Mouse (Mus musculus) cerebellum, adult 18-20 months (tissue): ENCODE results near the gene Stox2.
"Not testable (repeated sequence)": the region's sequence is repeated elsewhere in the genome, so short reads cannot be mapped to it uniquely, and the experiment has no call there.

Experiments used
- DNase-seq, 2 experiments: peaks; one replicate each; pipeline ENCODE4 v3.0.0; 2021

Stox2 gene

GRCm38 (mm10) chr8:47446312-47447046 is at the start of gene Stox2:
TSS of gene Stox2 (minus strand) at chr8:47446362.
- no peak for DNase-seq

GRCm38 (mm10) chr8:47495428-47495827 is 49.3 kb upstream of the Stox2 start:
- DNase-seq = no peak

GRCm38 (mm10) chr8:47494602-47495153 is 48.5 kb upstream of the Stox2 start:
- no peak for DNase-seq

- no peak for DNase-seq
Observed at GRCm38 (mm10) chr8:47493106-47493505, 46.9 kb upstream of the Stox2 start.

- no peak for DNase-seq
Observed at GRCm38 (mm10) chr8:47487231-47487630, 41.1 kb upstream of the Stox2 start.

GRCm38 (mm10) chr8:47482354-47483071 is 36.4 kb upstream of the Stox2 start:
- DNase-seq = no peak

- DNase-seq = no peak
Observed at GRCm38 (mm10) chr8:47480039-47480438, 33.9 kb upstream of the Stox2 start.

GRCm38 (mm10) chr8:47461650-47462049 is 15.5 kb upstream of the Stox2 start:
- no peak for DNase-seq

- no peak for DNase-seq
Observed at GRCm38 (mm10) chr8:47459216-47459749, 13.1 kb upstream of the Stox2 start.

GRCm38 (mm10) chr8:47458591-47458990 is 12.4 kb upstream of the Stox2 start:
- DNase-seq = no peak

- not testable (repeated sequence) for DNase-seq
Observed at GRCm38 (mm10) chr8:47449211-47449610, 3.0 kb upstream of the Stox2 start.

- no peak for DNase-seq
Observed at GRCm38 (mm10) chr8:47439271-47439670, 6.9 kb downstream of the Stox2 start.

GRCm38 (mm10) chr8:47437976-47438375 is 8.2 kb downstream of the Stox2 start:
- no peak for DNase-seq

GRCm38 (mm10) chr8:47435861-47436260 is 10.3 kb downstream of the Stox2 start:
- DNase-seq = no peak

GRCm38 (mm10) chr8:47435412-47435811 is 10.8 kb downstream of the Stox2 start:
- DNase-seq = no peak

GRCm38 (mm10) chr8:47431263-47431662 is 14.9 kb downstream of the Stox2 start:
- DNase-seq = peak in 1 of 2 experiments; percentile 10

GRCm38 (mm10) chr8:47414258-47414525 is 32.0 kb downstream of the Stox2 start:
- not testable (repeated sequence) for DNase-seq

GRCm38 (mm10) chr8:47413524-47414257 is 32.5 kb downstream of the Stox2 start:
- DNase-seq = peak; percentile 9 to 13

GRCm38 (mm10) chr8:47412696-47413523 is 33.3 kb downstream of the Stox2 start:
- no peak for DNase-seq

GRCm38 (mm10) chr8:47411994-47412695 is 34.0 kb downstream of the Stox2 start:
- DNase-seq = no peak

GRCm38 (mm10) chr8:47411321-47411720 is 34.8 kb downstream of the Stox2 start:
- DNase-seq = no peak

- DNase-seq = no peak
Observed at GRCm38 (mm10) chr8:47409061-47409460, 37.1 kb downstream of the Stox2 start.
